Mouse (Mus musculus) forebrain, embryonic 12.5 days (tissue): Measurements from ENCODE around the gene Cobl. TPM values are rescaled to one million over a fixed set of nuclear protein-coding genes. Genes with fewer than 3 reads are reported as not detected.

Experiments used
- ATAC-seq: fragments of 200-750 bp; cut with Nextera tagmentation; 2 replicates; pipeline ENCODE4 v1.8.0; 2017; ENCODE audit warnings: moderate TSS enrichment; ENCODE audit not compliant: low FRiP score
- H3K27ac ChIP-seq: fragments of 300-500 bp; sonication (generic); 2 replicates; pipeline ENCODE4 v1.5.1; 2016; ENCODE audit warnings: mild to moderate bottlenecking
- H3K27me3 ChIP-seq: fragments of 300-500 bp; sonication (generic); 2 replicates; pipeline ENCODE4 v1.6.1; 2016; ENCODE audit warnings: mild to moderate bottlenecking
- H3K36me3 ChIP-seq: fragments of 300-500 bp; sonication (generic); replicated peaks from 2 replicates; pipeline ENCODE4 v1.6.1; 2016; ENCODE audit warnings: mild to moderate bottlenecking
- H3K4me1 ChIP-seq: fragments of 300-500 bp; sonication (generic); 2 replicates; pipeline ENCODE4 v1.6.1; 2016
- H3K4me2 ChIP-seq: fragments of 300-500 bp; sonication (generic); 2 replicates; pipeline ENCODE4 v1.6.1; 2016; ENCODE audit warnings: mild to moderate bottlenecking, moderate library complexity
- H3K4me3 ChIP-seq: fragments of 300-500 bp; sonication (generic); replicated peaks from 2 replicates; pipeline ENCODE4 v1.5.1; 2016; ENCODE audit warnings: mild to moderate bottlenecking
- H3K9ac ChIP-seq: fragments of 300-500 bp; sonication (generic); 2 replicates; pipeline ENCODE4 v1.6.1; 2016; ENCODE audit warnings: mild to moderate bottlenecking
- H3K9me3 ChIP-seq: fragments of 300-500 bp; sonication (generic); 2 replicates; pipeline ENCODE4 v1.6.1; 2016
- WGBS: fragments of 180-500 bp; shearing (Covaris S2); methylation state at CpG from one replicate; pipeline ENCODE4 v1.1.7; 2016; 5-methylcytosine and 5-hydroxymethylcytosine counted together
- polyA plus RNA-seq: library from polyadenylated mRNA; unstranded; fragments of >200 nt; fragmentation: Nextera tagmentation; extraction: Ambion mirVana; gene quantifications from 2 replicates; pipeline ENCODE4 v1.2.1, GENCODE M21; 2016

Gene Cobl
- polyA plus RNA-seq, 1 experiment from 2014 or later, result 2.8 TPM

GRCm38 (mm10) chr11:12411075-12411807 is 53.5 kb downstream of the Cobl start:
- no peak overlapping the region for H3K9ac ChIP-seq
- no peaks in the 10 kb centered on the region for H3K27me3 ChIP-seq
- peaks cover 6% of the 10 kb centered on the region; the same call in 1 of the 2 replicates for H3K4me1 ChIP-seq
- no peak for ATAC-seq
- no peak overlapping the region for H3K27ac ChIP-seq
- H3K4me2 ChIP-seq, result no peak overlapping the region
- no peak overlapping the region for H3K4me3 ChIP-seq
- WGBS, result 95% methylated on average over 4 of the region's 4 CpGs
- H3K36me3 ChIP-seq, result no peaks in the 10 kb centered on the region
- H3K9me3 ChIP-seq, result no peaks in the 10 kb centered on the region

DNA sequence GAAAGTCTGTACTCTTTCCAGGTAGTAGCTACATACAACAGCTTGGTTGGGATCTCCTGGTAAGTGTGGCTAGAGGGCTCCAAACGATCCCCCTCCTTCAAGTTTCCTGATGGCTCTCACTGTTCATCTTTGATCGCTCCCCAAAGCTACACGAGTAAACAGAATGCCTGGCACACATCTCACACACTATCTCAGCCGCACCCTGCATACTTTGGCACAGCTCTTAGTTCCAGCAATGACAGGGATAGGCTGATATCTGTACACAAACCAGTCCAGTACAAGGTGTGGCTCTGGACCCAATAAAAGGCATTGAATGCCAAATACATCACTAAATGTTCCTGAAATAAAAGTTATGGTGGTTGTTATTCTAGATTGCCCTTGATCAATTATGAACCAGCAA is 55.3 kb downstream of the Cobl start:
- Histone ChIP-seq H3K4me2 (no peak overlapping the region), H3K27me3 (no peaks in the 10 kb centered on the region), H3K9me3 (no peaks in the 10 kb centered on the region), H3K4me1 (no peaks in the 10 kb centered on the region), H3K9ac (no peak overlapping the region), H3K4me3 (no peak overlapping the region), H3K27ac (no peak overlapping the region), H3K36me3 (no peaks in the 10 kb centered on the region)
- whole genome bisulfite sequencing, result 87% methylated on average over 4 of the region's 4 CpGs
- ATAC-seq, result no peak

GRCm38 (mm10) chr11:12407834-12408233 is 56.9 kb downstream of the Cobl start:
- no peak for ATAC-seq
- Histone ChIP-seq H3K27ac (no peak overlapping the region), H3K27me3 (no peaks in the 10 kb centered on the region), H3K4me1 (no peaks in the 10 kb centered on the region), H3K36me3 (no peaks in the 10 kb centered on the region), H3K9me3 (no peaks in the 10 kb centered on the region), H3K4me2 (no peak overlapping the region), H3K4me3 (no peak overlapping the region), H3K9ac (no peak overlapping the region)
- 93% methylated on average over 6 of the region's 6 CpGs for WGBS

DNA sequence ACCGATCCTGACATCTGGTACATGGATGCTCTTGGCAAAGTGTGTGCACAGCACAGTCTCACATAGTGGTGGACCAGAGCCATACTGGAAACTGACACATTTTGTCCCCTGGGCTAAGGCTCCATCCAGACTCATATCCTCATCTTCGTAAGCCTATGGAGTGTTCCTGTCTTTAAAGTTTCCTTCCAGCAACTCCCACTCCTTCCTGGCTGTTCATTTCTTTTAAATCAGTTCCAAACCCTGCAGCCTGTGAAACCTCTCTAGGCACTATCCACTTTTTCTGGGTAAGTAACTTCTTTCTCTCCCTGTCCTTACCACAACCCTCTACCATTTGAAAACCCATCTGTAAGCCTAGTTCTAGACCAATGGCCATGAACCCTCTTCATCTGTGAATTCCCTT is 64.9 kb downstream of the Cobl start:
- no peaks in the 10 kb centered on the region for H3K36me3 ChIP-seq
- WGBS, result 92% methylated on average over 2 of the region's 2 CpGs

DNA sequence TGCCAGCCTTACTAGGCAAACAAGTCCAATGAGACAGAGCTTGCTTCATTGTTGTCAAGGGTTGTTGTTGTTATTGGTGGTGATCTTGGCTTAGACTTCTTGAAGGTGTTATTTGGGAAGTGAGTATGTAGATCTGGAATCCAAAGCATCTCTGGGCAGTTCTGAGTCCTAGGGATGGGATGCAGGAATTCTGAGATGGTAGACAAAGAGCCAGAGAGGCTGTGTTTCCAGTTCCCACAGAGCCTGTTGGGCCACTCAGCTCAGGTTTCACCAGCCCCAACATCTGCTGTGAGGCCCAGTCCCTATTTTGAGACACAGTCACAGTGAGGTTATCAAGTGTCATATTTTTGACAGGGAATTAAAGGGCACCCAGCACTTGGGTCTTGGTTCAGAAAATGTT is 68.6 kb downstream of the Cobl start:
- no peak overlapping the region for H3K4me2 ChIP-seq
- no peak for ATAC-seq
- H3K27me3 ChIP-seq, result no peaks in the 10 kb centered on the region
- no peak overlapping the region for H3K9ac ChIP-seq
- no peaks in the 10 kb centered on the region for H3K36me3 ChIP-seq
- no peak overlapping the region for H3K27ac ChIP-seq
- H3K9me3 ChIP-seq, result no peaks in the 10 kb centered on the region
- no peak overlapping the region for H3K4me3 ChIP-seq
- no peaks in the 10 kb centered on the region for H3K4me1 ChIP-seq

More for the DNA sequence above, 64.9 kb downstream of the Cobl start:
- no peaks in the 10 kb centered on the region for H3K9me3 ChIP-seq
- H3K4me1 ChIP-seq, result no peaks in the 10 kb centered on the region
- H3K4me2 ChIP-seq, result no peak overlapping the region
- H3K27ac ChIP-seq, result no peak overlapping the region
- no peak overlapping the region for H3K4me3 ChIP-seq
- H3K9ac ChIP-seq, result no peak overlapping the region
- H3K27me3 ChIP-seq, result no peaks in the 10 kb centered on the region
- no peak for ATAC-seq

DNA sequence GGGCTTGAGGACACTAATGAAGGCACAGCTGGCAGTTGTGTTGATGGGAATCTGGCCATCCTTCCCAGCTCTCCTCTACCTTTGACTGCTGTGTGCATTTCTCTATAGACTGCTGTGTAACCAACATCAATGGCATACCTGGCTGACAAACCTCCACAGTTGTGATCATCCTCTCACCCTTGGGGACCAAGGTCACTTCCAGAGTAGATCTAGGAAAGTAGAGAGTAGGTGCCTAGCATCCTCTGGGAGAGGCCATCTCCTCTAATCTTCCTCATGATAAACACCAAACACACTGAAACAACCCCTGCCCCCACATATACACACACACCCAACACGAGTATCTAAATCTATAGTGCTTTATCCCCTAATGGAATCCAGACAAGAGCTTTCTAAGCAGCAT is 70.1 kb downstream of the Cobl start:
- H3K27me3 ChIP-seq, result no peaks in the 10 kb centered on the region
- 61% methylated on average over 1 of the region's 1 CpGs for WGBS

GRCm38 (mm10) chr11:12394151-12394550 is 70.6 kb downstream of the Cobl start:
- no peak for ATAC-seq
- WGBS, result 68% methylated on average over 3 of the region's 3 CpGs
- Histone ChIP-seq H3K4me3 (no peak overlapping the region), H3K9me3 (no peaks in the 10 kb centered on the region), H3K9ac (no peak overlapping the region), H3K4me1 (no peaks in the 10 kb centered on the region), H3K27ac (no peak overlapping the region), H3K27me3 (no peaks in the 10 kb centered on the region), H3K36me3 (no peaks in the 10 kb centered on the region), H3K4me2 (no peak overlapping the region)

More for the DNA sequence above, 70.1 kb downstream of the Cobl start:
- H3K4me1 ChIP-seq, result no peaks in the 10 kb centered on the region
- no peak overlapping the region for H3K9ac ChIP-seq
- H3K36me3 ChIP-seq, result no peaks in the 10 kb centered on the region
- H3K4me2 ChIP-seq, result no peak overlapping the region
- H3K4me3 ChIP-seq, result no peak overlapping the region
- no peak overlapping the region for H3K27ac ChIP-seq
- no peaks in the 10 kb centered on the region for H3K9me3 ChIP-seq
- ATAC-seq, result no peak

- H3K27me3 ChIP-seq, result no peaks in the 10 kb centered on the region
- no peak overlapping the region for H3K27ac ChIP-seq
- H3K9ac ChIP-seq, result no peak overlapping the region
- H3K4me1 ChIP-seq, result peaks cover 6% of the 10 kb centered on the region
- no peak overlapping the region for H3K4me3 ChIP-seq
- H3K36me3 ChIP-seq, result no peaks in the 10 kb centered on the region
- no peaks in the 10 kb centered on the region for H3K9me3 ChIP-seq
- no peak for ATAC-seq
- H3K4me2 ChIP-seq, result no peak overlapping the region
- 54% methylated on average over 2 of the region's 2 CpGs for WGBS
Measured at GRCm38 (mm10) chr11:12384826-12385225, 79.9 kb downstream of the Cobl start.

DNA sequence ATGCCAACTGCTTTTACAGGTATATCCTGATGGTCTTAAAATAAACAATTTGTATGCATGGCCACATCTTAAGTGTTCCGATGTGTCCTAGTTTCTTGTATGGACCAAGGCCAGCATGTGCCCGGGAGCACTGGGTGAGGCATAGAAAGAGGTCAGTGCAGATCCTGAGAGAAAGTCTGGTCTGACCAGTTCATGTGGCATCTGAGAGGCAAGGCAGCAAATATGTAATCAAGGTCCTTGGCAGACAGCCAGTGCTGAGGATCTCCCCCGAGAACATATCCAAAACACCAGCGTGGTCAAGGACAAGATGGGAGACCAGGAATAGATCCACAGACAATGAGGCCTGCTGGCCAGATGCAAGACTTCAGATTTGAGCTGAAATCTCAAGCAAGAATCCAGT is 81.8 kb downstream of the Cobl start:
- ATAC-seq, result no peak
- 92% methylated on average over 4 of the region's 4 CpGs for WGBS

DNA sequence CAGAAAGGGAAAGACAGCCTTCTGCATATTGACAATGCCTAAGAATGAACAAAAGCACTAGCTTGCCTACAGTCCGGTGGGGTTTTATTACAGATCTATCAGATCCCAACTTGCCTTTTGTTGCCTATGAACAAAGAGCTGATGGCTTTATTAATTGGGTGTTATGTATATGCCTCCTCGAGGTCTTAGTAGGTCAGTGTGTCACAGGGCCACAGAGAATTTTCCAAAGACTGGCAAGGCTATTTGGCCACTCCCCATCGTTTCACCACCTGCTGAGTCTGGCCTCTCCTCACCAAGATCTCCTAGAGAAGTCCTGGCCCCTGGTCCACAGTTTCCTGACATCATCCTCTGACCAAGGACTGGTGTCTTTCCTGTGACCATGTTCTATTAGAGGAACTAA is 83.7 kb downstream of the Cobl start:
- 16% methylated on average over 3 of the region's 3 CpGs for WGBS
- Histone ChIP-seq H3K9ac (no peak overlapping the region), H3K4me3 (no peak overlapping the region), H3K27me3 (no peaks in the 10 kb centered on the region), H3K4me2 (no peak overlapping the region), H3K4me1 (peaks cover 11% of the 10 kb centered on the region), H3K9me3 (no peaks in the 10 kb centered on the region), H3K27ac (no peak overlapping the region), H3K36me3 (no peaks in the 10 kb centered on the region)
- no peak for ATAC-seq

More for the DNA sequence above, 81.8 kb downstream of the Cobl start:
- no peak overlapping the region for H3K9ac ChIP-seq
- H3K9me3 ChIP-seq, result no peaks in the 10 kb centered on the region
- no peak overlapping the region for H3K4me3 ChIP-seq
- H3K36me3 ChIP-seq, result no peaks in the 10 kb centered on the region
- no peak overlapping the region for H3K27ac ChIP-seq
- no peak overlapping the region for H3K4me2 ChIP-seq
- H3K4me1 ChIP-seq, result peaks cover 6% of the 10 kb centered on the region
- no peaks in the 10 kb centered on the region for H3K27me3 ChIP-seq

DNA sequence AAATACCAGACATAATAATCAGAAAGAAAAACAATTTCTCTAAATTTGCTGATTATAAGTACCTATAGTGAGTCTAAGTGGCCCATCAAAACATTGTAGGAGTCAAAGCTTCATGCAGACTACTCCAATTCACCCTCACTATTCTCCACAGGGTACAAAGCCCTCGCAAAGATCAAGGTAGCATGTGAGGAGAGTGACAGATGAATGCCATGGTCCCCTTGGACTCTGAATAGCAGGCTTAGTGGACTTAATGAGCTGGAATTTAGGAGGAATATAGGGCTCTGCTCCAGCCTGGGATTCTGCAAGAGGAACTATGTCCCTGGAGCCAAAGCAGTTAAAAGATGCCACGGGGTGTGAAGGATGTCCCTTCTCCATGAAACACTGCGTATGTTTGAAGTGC is 88.1 kb downstream of the Cobl start:
- Histone ChIP-seq H3K27ac (no peak overlapping the region), H3K4me2 (no peak overlapping the region), H3K36me3 (no peaks in the 10 kb centered on the region), H3K4me1 (peaks cover 17% of the 10 kb centered on the region), H3K27me3 (peaks cover 21% of the 10 kb centered on the region), H3K9ac (no peak overlapping the region), H3K4me3 (no peak overlapping the region), H3K9me3 (no peaks in the 10 kb centered on the region)
- 8% methylated on average over 3 of the region's 3 CpGs for WGBS
- ATAC-seq, result peak; percentile 66; the same call in 1 of the 2 replicates

DNA sequence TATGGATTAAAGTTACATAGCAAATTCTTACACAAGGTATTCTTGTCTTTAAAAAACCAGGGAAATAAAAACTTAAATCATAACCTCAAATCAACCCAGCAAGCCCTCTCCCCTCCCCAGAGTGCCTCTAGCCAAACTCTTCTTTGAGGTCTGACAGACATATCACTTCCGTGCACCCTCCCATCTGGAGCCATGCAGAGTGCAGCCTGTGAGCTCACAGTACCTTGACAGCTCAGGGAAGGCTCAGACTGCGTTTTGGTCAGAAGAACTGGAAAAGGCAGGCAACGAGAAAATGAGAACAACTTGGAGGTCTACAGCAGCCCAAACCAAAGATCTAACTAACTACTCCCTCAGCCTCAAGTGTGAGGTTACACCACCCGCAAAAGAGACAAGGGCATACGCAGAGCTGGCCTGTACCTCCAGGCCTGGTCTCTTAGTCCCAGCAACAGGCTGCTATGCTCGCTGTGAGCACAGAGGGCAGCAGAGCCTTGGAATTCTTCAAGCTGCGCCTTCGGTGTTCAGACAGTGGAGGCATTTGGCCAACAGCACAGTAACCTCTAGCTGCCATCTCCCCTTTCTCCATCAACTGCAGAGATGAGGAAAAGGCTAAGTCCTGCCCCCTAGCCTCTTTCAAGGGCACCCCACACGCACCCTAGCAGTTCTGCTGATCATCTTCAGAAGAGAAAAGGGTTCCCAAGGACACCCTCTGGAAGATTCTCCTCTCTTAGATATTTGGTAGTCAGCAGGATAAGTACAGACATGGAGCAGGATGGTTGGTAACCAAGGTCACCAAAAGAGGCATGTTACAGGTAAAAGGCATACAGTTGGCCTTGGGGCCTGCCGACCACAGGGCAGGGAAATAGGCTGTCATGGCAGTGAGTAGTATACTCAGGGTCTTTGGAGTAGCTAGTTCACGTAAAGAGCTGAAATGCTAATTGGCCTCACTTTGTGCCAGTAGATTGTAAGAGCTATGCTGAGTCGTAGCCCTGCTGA is 91.4 kb downstream of the Cobl start:
- Histone ChIP-seq H3K4me1 (peaks cover 29% of the 10 kb centered on the region), H3K9ac (no peak overlapping the region), H3K27me3 (peaks cover 21% of the 10 kb centered on the region), H3K9me3 (no peaks in the 10 kb centered on the region), H3K4me2 (no peak overlapping the region), H3K36me3 (no peaks in the 10 kb centered on the region), H3K27ac (no peak overlapping the region), H3K4me3 (no peak overlapping the region)
- 26% methylated on average over 12 of the region's 12 CpGs for WGBS
- ATAC-seq, result peak; percentile 84
